Mouse (Mus musculus) c-Kit-positive CD71-positive TER-119-negative erythroid progenitor cells, embryonic 14.5 days (primary cell): Measurements from ENCODE around the gene Selplg.
"Not testable (repeated sequence)": the region's sequence is repeated elsewhere in the genome, so short reads cannot be mapped to it uniquely, and the experiment has no call there.

Experiments
- DNase-seq: peaks from one replicate; pipeline ENCODE4 v3.0.0-alpha.2; 2013; ENCODE audit warnings: low read depth

Selplg gene

GRCm38 (mm10) chr5:113790453-113791196 is 41.8 kb downstream of the Selplg start:
- DNase-seq = no peak

- DNase-seq = no peak
These were observed 43.2 kb downstream of the Selplg start for GRCm38 (mm10) chr5:113789075-113789788.

DNA sequence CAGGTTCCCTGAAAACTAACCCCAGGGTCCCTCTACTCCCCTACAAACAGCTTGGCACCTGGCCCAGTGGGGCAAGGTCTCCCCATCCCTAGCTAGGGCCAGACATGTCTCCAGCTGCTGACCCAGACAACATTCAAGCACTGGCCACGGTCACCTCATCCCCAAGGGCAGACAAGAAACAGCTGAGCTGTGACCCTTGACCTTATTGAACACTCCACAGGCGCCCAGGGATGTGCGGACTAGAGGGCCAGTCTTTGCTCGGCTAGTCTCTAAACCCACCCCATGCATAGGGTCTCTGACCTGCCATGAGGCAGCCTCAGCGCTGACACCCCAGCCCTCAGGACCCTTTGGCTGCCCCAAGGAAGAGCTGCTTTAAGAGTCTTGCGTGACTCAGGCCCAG is 43.8 kb downstream of the Selplg start:
- no peak for DNase-seq

GRCm38 (mm10) chr5:113786985-113787384 is 45.5 kb downstream of the Selplg start:
- no peak for DNase-seq

- not testable (repeated sequence) for DNase-seq
These were observed 48.3 kb downstream of the Selplg start for GRCm38 (mm10) chr5:113784104-113784503.

DNA sequence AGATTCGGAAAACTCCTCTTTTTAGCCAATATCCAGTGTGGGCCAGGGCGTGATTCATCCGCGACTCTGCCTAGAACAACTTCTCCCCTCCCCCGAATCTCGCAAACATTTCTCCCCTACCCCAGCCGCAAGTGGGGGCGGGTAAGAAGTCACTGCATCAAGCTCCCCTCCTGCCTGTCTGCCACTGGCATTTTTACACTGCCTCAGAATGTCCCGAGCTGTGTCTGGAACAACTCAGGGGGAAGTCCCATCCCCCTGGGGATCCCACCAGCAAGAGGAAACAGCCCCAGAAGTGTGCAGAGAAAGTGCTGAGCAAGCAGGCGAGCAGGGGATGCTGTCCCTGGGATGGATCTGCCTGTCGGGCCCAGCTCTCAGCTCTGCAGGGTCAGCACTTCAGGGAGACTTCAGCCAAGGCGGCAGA is 48.9 kb downstream of the Selplg start:
- DNase-seq = no peak

- no peak for DNase-seq
These were observed 49.8 kb downstream of the Selplg start for GRCm38 (mm10) chr5:113782624-113783023.

- no peak for DNase-seq
These were observed 50.6 kb downstream of the Selplg start for GRCm38 (mm10) chr5:113781875-113782274.

- DNase-seq = no peak
These were observed 51.2 kb downstream of the Selplg start for GRCm38 (mm10) chr5:113781254-113781653.

DNA sequence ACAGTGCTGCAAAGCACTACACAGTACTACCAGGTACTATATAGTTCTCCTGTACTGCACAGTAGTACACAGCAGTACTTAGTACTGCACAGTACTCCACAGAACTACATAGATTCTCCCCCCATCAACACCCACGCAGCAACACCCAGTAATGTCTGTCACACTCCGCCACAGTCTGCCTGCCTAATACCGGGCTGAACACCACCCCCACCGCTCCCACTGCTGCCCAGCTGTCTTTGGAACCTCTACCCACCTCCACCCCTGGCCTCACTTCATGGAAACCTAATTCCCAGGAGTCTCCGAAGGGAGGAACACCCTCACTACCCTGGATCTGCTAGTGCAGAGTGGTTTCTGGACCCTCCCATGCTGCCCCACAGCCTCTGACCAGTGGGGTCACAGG is 51.7 kb downstream of the Selplg start:
- no peak for DNase-seq

DNA sequence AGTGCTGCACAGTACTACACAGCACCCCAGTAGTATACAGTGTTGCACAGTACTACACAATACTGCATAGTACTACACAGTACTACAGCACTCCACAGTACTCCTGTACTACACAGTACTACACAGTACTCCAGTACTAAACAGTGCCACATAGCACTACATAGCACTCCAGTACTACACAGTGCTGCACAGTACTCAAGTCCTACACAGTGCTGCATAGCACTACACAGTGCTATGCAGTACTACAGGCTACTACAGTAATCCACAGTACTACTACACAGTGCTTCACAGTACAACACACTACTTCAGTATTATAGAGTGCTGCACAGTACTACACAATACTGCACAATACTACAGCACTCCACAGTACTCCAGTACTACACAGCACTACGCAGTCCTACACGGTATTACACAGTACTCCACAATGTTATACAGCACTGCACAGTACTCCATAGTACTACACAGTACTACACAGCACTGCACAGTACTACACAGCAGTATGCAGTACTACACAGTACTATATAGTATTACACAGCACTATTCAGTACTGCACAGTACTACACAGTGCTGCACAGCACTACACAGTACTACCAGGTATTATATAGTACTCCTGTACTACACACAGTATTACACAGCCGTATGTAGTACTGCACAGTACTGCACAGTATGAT is 52.2 kb downstream of the Selplg start:
- DNase-seq = no peak

DNA sequence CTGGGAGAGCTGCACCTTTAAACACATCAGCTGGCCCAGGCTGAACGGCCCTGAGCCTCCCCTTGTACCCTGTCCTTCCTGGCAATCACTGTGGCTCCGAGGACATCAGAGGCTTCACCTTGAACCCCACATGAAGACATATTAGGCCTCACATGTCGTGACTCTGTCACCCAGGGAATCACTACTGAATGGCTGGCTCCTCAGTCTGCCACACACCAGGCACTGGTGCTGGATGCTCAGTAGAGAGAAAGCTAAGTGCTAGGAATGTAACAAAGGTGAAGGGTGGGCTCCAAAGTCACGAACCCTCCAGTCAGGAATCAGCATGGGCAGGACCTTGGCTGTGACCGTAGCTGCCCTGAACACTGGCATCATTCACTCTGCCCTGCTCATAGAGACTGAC is 52.9 kb downstream of the Selplg start:
- DNase-seq = no peak

- not testable (repeated sequence) for DNase-seq
These were observed 54.7 kb downstream of the Selplg start for GRCm38 (mm10) chr5:113777728-113778127.

GRCm38 (mm10) chr5:113776896-113777226 is 55.6 kb downstream of the Selplg start:
- no peak for DNase-seq

- no peak for DNase-seq
These were observed 56.1 kb downstream of the Selplg start for GRCm38 (mm10) chr5:113776128-113776895.

GRCm38 (mm10) chr5:113775585-113775984 is 56.9 kb downstream of the Selplg start:
- no peak for DNase-seq

GRCm38 (mm10) chr5:113773664-113774063 is 58.8 kb downstream of the Selplg start:
- DNase-seq = peak; percentile 84

GRCm38 (mm10) chr5:113772905-113773519 is 59.4 kb downstream of the Selplg start:
- DNase-seq = no peak

- peak; percentile 85 for DNase-seq
These were observed 60.0 kb downstream of the Selplg start, which contains the start of the genes Sart3 and Iscu for GRCm38 (mm10) chr5:113772450-113772895. Sart3 (minus strand) TSS chr5:113772510. Iscu (plus strand) TSS chr5:113772748.

GRCm38 (mm10) chr5:113771213-113772162 is 61.0 kb downstream of the Selplg start:
- peak; percentile 82 for DNase-seq
